8 mouse cellular contexts compared by ENCODE assay signal in the genomic region with DNA sequence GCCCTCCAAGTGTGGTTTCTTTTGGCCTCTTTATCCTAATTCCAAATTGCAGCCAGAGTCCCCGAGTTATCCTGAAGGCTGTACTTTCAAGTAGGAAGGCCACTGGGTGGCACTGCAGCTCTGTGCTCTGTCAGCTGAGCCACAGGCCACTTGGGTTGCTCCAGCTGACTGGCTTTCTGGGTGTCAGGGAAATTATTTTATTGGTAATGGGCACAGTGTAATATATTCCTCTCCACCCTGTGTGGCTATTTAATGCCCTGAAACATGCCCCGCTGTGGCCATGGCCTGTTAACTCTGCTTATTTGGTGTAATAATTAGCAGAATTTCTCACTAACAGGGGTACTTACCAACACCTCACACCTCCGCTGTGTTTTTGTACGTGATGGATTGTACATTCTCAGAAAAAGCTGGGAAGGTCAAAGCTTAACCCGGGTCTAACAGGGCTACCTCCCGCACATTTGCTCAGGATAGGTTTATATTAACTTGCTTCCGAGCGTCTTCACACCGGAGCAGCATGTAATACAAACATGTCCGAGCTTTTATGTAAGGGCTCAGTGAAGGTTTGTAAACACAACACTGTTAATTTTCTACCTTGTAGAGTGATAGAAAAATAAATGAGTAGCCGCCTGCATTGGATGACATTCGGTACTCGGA.
DNase-seq lines count a peak whose midpoint lies in the region; ATAC-seq and TF ChIP-seq lines count a peak whose summit lies in the region.

No protein-coding gene starts in this region.

- H3K4me2 ChIP-seq in forebrain, postnatal 0 days (ENCODE audit: low read depth), result no peak overlapping the region
- no peak overlapping the region for H3K4me2 ChIP-seq in hindbrain, embryonic 12.5 days (replicated peaks)
- H3K4me2 ChIP-seq in lung, postnatal 0 days (replicated peaks; ENCODE audit: low read depth, low read length), result peak overlapping the region; percentile 12; the same call in 1 of the 2 replicates

- H3K4me1 ChIP-seq in MEL (ENCODE audit: control insufficient read depth in 1 of 2, insufficient read depth in 2 of 2, low read length in 2 of 2), result peaks cover 28 to 31% of the 10 kb centered on the region in 2 experiments
- no peaks in the 10 kb centered on the region for H3K4me1 ChIP-seq in forebrain, postnatal 0 days (ENCODE audit: insufficient read depth)
- H3K4me1 ChIP-seq in hindbrain, embryonic 12.5 days, result peaks cover 57% of the 10 kb centered on the region
- H3K4me1 ChIP-seq in lung, postnatal 0 days (ENCODE audit: insufficient read depth, low read depth, low read length), result peaks cover 21% of the 10 kb centered on the region; the same call in 1 of the 2 replicates

- peak; percentile 75 for DNase-seq in MEL (ENCODE audit: low read depth, low spot score)
- DNase-seq in cerebellum, adult 11-12 months, result peak; percentile 64
- peak; percentile 86 for DNase-seq in forebrain, postnatal 0 days
- peak; percentile 80 to 87 for DNase-seq in layer of hippocampus, postnatal 10 days (ENCODE audit: low spot score in 2 of 2)
- DNase-seq in lung, postnatal 0 days (ENCODE audit: low spot score), result peak; percentile 90
- peak; percentile 53 for DNase-seq in retina, postnatal 7 days (ENCODE audit: low read depth, low spot score)
- DNase-seq in urinary bladder, adult 2 months (ENCODE audit: low spot score), result peak; percentile 52

- TF ChIP-seq POLR2A in MEL (IDR thresholded peaks at IDR 0.05; ENCODE audit: control insufficient read depth in 1 of 2, insufficient read depth in 1 of 2, low read depth in 1 of 2, low read length in 2 of 2, poor library complexity in 1 of 2), result no peak

- WGBS in forebrain, postnatal 0 days, result 74% methylated on average over 13 of the region's 13 CpGs
- 67% methylated on average over 13 of the region's 13 CpGs for WGBS in hindbrain, embryonic 12.5 days
- 34% methylated on average over 13 of the region's 13 CpGs for WGBS in lung, postnatal 0 days

- H3K9ac ChIP-seq in MEL (ENCODE audit: control insufficient read depth, low read depth, low read length, poor library complexity, severe bottlenecking), result no peak overlapping the region
- H3K9ac ChIP-seq in forebrain, postnatal 0 days, result no peak overlapping the region
- H3K9ac ChIP-seq in hindbrain, embryonic 12.5 days, result no peak overlapping the region
- H3K9ac ChIP-seq in lung, postnatal 0 days (replicated peaks; ENCODE audit: low read depth), result no peak overlapping the region

- peaks cover 15% of the 10 kb centered on the region for H3K79me2 ChIP-seq in MEL (ENCODE audit: control insufficient read depth, insufficient read depth, low read length, poor library complexity)

- H3K27ac ChIP-seq in MEL (ENCODE audit: control insufficient read depth, low read depth, low read length), result no peak overlapping the region
- H3K27ac ChIP-seq in forebrain, postnatal 0 days (ENCODE audit: low read depth, low read length), result no peak overlapping the region
- 0 out of 2 replicates have a peak overlapping the region, but pooled peaks have one; percentile 40 for H3K27ac ChIP-seq in hindbrain, embryonic 12.5 days
- no peak overlapping the region for H3K27ac ChIP-seq in lung, postnatal 0 days (ENCODE audit: low read length)

- no peaks in the 10 kb centered on the region for H3K27me3 ChIP-seq in MEL (ENCODE audit: control insufficient read depth in 1 of 2, insufficient read depth in 2 of 2, low read length in 2 of 2)
- no peaks in the 10 kb centered on the region for H3K27me3 ChIP-seq in forebrain, postnatal 0 days (ENCODE audit: insufficient read depth, low read length)
- peaks cover 18% of the 10 kb centered on the region; the same call in 1 of the 2 replicates for H3K27me3 ChIP-seq in hindbrain, embryonic 12.5 days
- no peaks in the 10 kb centered on the region for H3K27me3 ChIP-seq in lung, postnatal 0 days (replicated peaks; ENCODE audit: insufficient read depth, low read length)

- no peaks in the 10 kb centered on the region for H3K9me3 ChIP-seq in MEL (replicated peaks; ENCODE audit: insufficient read depth, low read length)
- no peaks in the 10 kb centered on the region for H3K9me3 ChIP-seq in forebrain, postnatal 0 days (ENCODE audit: low read length)
- no peaks in the 10 kb centered on the region for H3K9me3 ChIP-seq in hindbrain, embryonic 12.5 days (replicated peaks)
- H3K9me3 ChIP-seq in lung, postnatal 0 days (ENCODE audit: low read length), result no peaks in the 10 kb centered on the region

- TF ChIP-seq RAD21 in MEL (IDR thresholded peaks at IDR 0.05; ENCODE audit: low read depth, low read length), result peak; percentile 88

- peaks cover 0 to 19% of the 10 kb centered on the region in 2 experiments; a peak in 2 of 4 replicates for H3K36me3 ChIP-seq in MEL (ENCODE audit: control insufficient read depth in 1 of 2, insufficient read depth in 2 of 2, low read length in 2 of 2)
- no peaks in the 10 kb centered on the region for H3K36me3 ChIP-seq in forebrain, postnatal 0 days (ENCODE audit: insufficient read depth)
- no peaks in the 10 kb centered on the region for H3K36me3 ChIP-seq in hindbrain, embryonic 12.5 days
- no peaks in the 10 kb centered on the region for H3K36me3 ChIP-seq in lung, postnatal 0 days (ENCODE audit: insufficient read depth, low read length)

- peak; percentile 69 for ATAC-seq in forebrain, postnatal 0 days
- peak; percentile 66 for ATAC-seq in hindbrain, embryonic 12.5 days (ENCODE audit: low FRiP score)
- ATAC-seq in lung, postnatal 0 days, result peak; percentile 76

- peak; percentile 59 to 84 (median 83) for TF ChIP-seq CTCF in MEL (IDR thresholded peaks at IDR 0.05 in 2 of 3, conservative IDR thresholded peaks at IDR 0.05 in 1 of 3; ENCODE audit: control insufficient read depth in 1 of 3, insufficient read depth in 1 of 3, low read depth in 2 of 3, low read length in 3 of 3, poor library complexity in 1 of 3, severe bottlenecking in 1 of 3)
- peak; percentile 90 for TF ChIP-seq CTCF in forebrain, postnatal 0 days (IDR thresholded peaks at IDR 0.05; ENCODE audit: low read depth)
- TF ChIP-seq CTCF in lung, postnatal 0 days (IDR thresholded peaks at IDR 0.05), result peak; percentile 89

- TF ChIP-seq EP300 in MEL (IDR thresholded peaks at IDR 0.05; ENCODE audit: low read depth in 1 of 2, low read length in 2 of 2), result no peak
- no peak for TF ChIP-seq EP300 in lung, postnatal 0 days (IDR thresholded peaks at IDR 0.05)

- H3K4me3 ChIP-seq in MEL (ENCODE audit: control insufficient read depth in 1 of 2, insufficient read depth in 1 of 2, low read depth in 2 of 2, low read length in 2 of 2), result no peak overlapping the region
- H3K4me3 ChIP-seq in forebrain, postnatal 0 days (ENCODE audit: low read depth, low read length), result no peak overlapping the region
- no peak overlapping the region for H3K4me3 ChIP-seq in hindbrain, embryonic 12.5 days
- no peak overlapping the region for H3K4me3 ChIP-seq in lung, postnatal 0 days (ENCODE audit: low read depth, low read length)

TF ChIP-seq in MEL, 35 proteins besides CTCF, POLR2A, EP300 and RAD21:
- no peak for TF ChIP-seq ZNF384 (IDR thresholded peaks at IDR 0.05; ENCODE audit: low read depth, low read length)
- peak; percentile 59 for TF ChIP-seq ZC3H11A (IDR thresholded peaks at IDR 0.05; ENCODE audit: low read depth, low read length)
- 0 out of 2 replicates have a peak, but pooled peaks have one; percentile 37 for TF ChIP-seq SIN3A (IDR thresholded peaks at IDR 0.05; ENCODE audit: low read length)
- TF ChIP-seq SMC3 (IDR thresholded peaks at IDR 0.05; ENCODE audit: low read depth, low read length), result peak; percentile 73
- no peak for TF ChIP-seq NRF1 (IDR thresholded peaks at IDR 0.05; ENCODE audit: insufficient read depth, low read depth, low read length, poor library complexity, severe bottlenecking)
- TF ChIP-seq ETS1 (IDR thresholded peaks at IDR 0.05; ENCODE audit: low read depth, low read length), result peak; percentile 50; the same call in 1 of the 2 replicates
- no peak for TF ChIP-seq TBP (IDR thresholded peaks at IDR 0.05; ENCODE audit: low read depth, low read length)
